8 mouse cellular contexts compared by ENCODE assay signal in genomic region chr11:105125735-105126519, GRCm38 (mm10). TPM values are rescaled to one million over a fixed set of nuclear protein-coding genes. Genes with fewer than 3 reads are reported as not detected.
DNase-seq lines count a peak whose midpoint lies in the region; ATAC-seq and TF ChIP-seq lines count a peak whose summit lies in the region.

Mettl2 (plus strand) TSS chr11:105126425.

- DNase-seq in gastrocnemius, adult 8-10 months (ENCODE audit: low spot score in 2 of 2): peak; percentile 43 to 68
- DNase-seq in hindlimb bud, embryonic 11.5 days (ENCODE audit: extremely low spot score, low read depth, low spot score): peak; percentile 60
- DNase-seq in left cerebral cortex, adult 8-10 months (ENCODE audit: low spot score in 2 of 2): peak; percentile 67 to 73
- peak; percentile 92 for DNase-seq in right cerebral cortex, postnatal 10 days (ENCODE audit: low spot score in 2 of 2)
- DNase-seq in urinary bladder, postnatal 25 days (ENCODE audit: low spot score): peak; percentile 73

- TF ChIP-seq CTCF in cortical plate, adult 2 months (IDR thresholded peaks at IDR 0.05; ENCODE audit: extremely low read depth, insufficient read depth, low read length): peak; percentile 79

- ATAC-seq in activated CD4-positive, CD25-positive, alpha-beta regulatory T cell, adult 4 months: peak; percentile 86

- H3K9me3 ChIP-seq in megakaryocyte, embryonic 14.5 days: no peaks in the 10 kb centered on the region

- peaks cover 22% of the 10 kb centered on the region for H3K36me3 ChIP-seq in megakaryocyte, embryonic 14.5 days (replicated peaks; ENCODE audit: low read length)

- H3K4me3 ChIP-seq in cortical plate, adult 2 months (ENCODE audit: insufficient read depth, low read length): peak within 1 kb of the TSS; percentile 72
- peak within 1 kb of the TSS; percentile 94 for H3K4me3 ChIP-seq in megakaryocyte, embryonic 14.5 days (replicated peaks)

- H3K27me3 ChIP-seq in megakaryocyte, embryonic 14.5 days (replicated peaks): peaks cover 1% of the 10 kb centered on the region

- H3K4me1 ChIP-seq in cortical plate, adult 2 months (ENCODE audit: control insufficient read depth, insufficient read depth, low read length): peaks cover 5% of the 10 kb centered on the region
- H3K4me1 ChIP-seq in megakaryocyte, embryonic 14.5 days: peaks cover 23% of the 10 kb centered on the region

- H3K27ac ChIP-seq in cortical plate, adult 2 months (ENCODE audit: insufficient read depth, low read length): no peak within 1 kb of the TSS

- TF ChIP-seq POLR2A in cortical plate, adult 2 months (IDR thresholded peaks at IDR 0.05; ENCODE audit: extremely low read depth, insufficient read depth, low read length): peak; percentile 93

RNA-seq across cellular contexts. Expression of gene Mettl2, which starts in this region (rescaled TPM):
- 10 to 100 TPM; 13.9 to 20.1 TPM for polyA plus RNA-seq in activated CD4-positive, CD25-positive, alpha-beta regulatory T cell, adult 4 months (2017; shearing (Covaris generic))
- 27.1 and 27.3 TPM in 2 replicates for polyA plus RNA-seq in cortical plate, adult 2 months (2012; rRNA removed)
- total RNA-seq in gastrocnemius, adult 8-10 months (2022): 1 to 10 TPM; 7.8 to 8.1 (median 8.0) TPM
- total RNA-seq in left cerebral cortex, adult 8-10 months (2022): 10 to 100 TPM; 16.1 to 20.9 (median 18.3) TPM
- 2.8 and 3.7 TPM in 2 replicates for polyA plus RNA-seq in megakaryocyte, embryonic 14.5 days (2012; ENCODE audit: insufficient read depth, low replicate concordance)
